Mouse (Mus musculus): ENCODE data around the gene Glce.

The Glce gene

DNA sequence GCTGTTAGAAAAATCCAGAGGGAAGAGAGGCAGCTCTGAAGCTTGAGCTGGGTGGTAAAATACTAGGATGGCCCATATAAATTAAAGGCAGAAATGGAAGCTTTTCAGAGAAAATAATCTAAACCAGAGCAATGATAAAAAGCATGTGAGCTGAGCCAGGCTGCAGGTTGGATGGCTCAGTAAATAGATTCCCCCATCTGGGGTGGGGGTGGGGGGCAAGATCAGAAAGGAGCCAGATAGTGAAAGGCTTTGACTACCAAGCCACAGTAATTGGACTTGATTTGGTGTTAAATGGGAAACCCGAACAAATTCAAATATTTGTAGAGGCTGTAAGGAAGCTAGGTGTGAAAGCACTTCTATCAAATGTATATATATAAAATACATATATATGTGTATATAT lies 1.8 kb upstream of the Glce start:
- in situ Hi-C loops (cut with MboI; ENCODE audit: low sequenced_read_pairs), result no loop called here

GRCm38 (mm10) chr9:62123496-62123895 lies 1.0 kb upstream of the Glce start:
- in situ Hi-C loops (cut with MboI; ENCODE audit: low sequenced_read_pairs), result no loop called here

DNA sequence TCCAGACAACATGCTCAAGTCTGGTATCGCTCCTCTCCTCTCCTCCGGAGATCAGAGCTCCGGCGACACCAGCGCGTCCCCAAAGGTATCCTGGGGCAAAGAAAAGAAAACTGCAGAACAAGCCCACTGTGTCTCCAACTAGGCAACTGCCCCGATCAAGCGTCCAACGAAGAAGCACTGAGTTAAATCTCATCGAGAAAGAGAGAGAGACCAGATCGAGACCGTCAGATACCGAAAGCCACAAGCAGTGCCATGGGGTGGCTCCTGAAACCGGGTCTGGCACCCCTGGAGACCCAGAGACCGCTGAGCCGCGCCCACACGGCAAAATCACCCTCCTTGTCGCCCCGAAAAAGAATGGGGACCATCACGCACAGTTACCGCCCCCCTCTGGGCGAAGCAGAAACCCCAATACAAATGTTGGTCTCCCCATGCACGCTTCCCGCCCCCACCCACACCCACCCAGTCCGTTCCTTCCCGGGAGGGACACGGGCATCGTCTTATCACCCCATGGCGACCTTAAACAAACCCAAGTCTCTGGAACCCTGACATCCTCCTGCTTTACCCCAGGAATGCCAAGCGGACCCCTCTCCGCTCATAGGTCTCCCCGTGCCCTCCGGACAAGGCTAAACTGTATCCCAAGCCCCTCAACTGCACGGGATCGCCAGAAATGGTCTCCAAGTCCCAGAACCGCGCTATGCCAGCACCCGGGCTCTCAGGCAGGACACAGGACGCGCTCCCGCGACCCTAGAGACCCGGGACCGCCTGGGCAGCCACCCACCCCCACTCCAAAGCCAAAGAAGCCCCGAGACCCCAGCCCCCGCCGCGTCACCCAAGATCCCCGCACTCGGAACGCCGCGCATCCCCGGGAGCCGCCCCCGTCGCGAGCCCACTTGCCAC lies 656 bp downstream of the Glce start:
- in situ Hi-C loops (cut with MboI; ENCODE audit: low sequenced_read_pairs), result no loop called here

DNA sequence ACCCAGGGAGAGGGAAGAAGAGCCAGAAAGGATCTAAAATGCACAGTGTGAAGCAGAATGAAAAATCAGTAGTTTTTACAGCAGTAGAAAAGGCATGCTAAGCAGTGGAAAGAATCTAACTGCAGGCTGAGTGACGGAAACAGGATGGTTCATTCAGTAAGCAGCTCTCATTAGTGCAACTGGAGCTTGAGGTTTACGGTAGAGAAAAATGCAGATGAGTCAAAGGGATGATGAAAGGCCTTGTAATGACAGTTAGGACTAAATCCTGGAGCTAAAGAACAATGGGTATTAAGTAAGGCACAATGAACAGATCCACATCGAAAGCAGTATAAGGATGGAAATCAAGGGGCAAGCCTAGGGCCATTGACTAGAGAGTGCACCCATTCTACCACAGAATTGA lies 3.7 kb downstream of the Glce start:
- in situ Hi-C loops (cut with MboI; ENCODE audit: low sequenced_read_pairs), result no loop called here

GRCm38 (mm10) chr9:62115826-62116225 lies 6.6 kb downstream of the Glce start:
- in situ Hi-C loops (cut with MboI; ENCODE audit: low sequenced_read_pairs), result no loop called here

DNA sequence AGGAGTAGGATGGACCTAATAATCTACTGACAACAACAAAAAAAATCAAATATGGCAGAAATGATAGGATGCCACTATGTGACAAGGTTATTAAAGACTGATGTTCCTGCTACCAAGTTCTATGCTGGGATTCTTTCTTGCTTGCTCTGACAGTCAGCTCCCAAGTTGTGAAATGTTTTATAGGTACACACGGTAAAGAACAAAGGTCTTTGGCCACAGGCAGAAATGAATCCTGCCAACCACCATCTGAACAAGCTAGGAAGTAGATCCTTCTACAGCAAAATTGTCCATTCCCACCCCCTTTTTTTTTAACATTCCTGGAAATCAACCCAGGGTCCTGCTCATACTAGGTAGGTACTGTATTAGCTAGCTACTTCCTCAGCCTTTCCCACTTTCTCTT lies 25.9 kb downstream of the Glce start:
- in situ Hi-C loops (cut with MboI; ENCODE audit: low sequenced_read_pairs), result no loop called here

DNA sequence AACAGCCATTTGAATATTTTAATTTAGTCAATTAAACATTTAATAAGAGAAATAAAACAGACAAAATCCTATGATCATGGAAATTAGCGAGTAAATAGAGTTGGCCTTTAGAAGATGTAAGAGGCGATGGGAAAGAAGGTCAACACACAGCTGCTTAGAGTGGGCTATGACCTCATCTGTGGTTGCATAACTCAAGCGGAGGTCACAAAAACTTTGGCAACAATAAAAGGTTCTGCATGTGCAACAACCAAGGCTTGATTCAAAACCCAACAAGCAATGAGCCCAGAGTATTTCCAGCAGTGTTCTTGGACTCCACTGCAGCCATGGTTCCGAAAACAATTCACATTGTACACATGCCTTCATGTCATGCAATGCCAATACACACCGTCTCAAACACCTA lies 30.9 kb downstream of the Glce start:
- in situ Hi-C loops (cut with MboI; ENCODE audit: low sequenced_read_pairs), result no loop called here

DNA sequence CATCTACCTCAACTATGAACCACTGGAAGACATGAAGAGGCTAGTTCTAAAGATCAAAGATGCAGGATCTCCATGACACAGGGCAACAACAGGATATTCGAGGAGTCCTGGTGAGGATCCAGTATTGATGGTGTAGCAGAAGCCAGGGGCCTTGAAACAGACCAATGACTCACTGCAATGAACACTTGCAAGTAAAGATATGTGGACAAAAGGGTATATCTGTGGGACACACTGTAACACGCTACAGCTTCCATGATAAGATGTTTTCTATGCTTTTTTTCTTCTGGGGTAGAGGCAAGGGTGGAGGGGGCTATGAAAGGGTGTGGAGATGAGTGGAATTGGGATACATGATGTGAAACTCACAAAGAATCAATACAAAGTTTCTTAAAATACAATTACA lies 36.9 kb downstream of the Glce start:
- in situ Hi-C loops (cut with MboI; ENCODE audit: low sequenced_read_pairs), result no loop called here

DNA sequence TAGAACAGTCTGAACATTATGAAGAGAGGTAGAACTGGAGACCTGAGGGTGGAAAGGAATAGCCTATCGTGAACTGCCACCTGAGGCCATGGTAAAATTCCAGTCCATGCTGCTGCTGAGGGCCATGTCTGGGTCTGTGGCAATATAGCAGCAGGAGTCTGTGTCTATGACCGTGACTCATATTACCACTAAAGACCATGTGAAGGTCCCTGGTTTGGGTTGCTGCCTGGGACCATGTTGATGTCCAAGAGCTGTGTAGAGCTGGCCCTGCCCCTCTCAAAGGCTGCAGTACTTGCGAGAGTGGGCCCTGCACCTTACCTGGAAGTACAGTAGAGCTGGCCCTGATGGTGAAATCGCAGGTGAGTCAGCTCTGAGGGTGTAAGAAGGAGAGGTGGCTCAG lies 37.6 kb downstream of the Glce start:
- in situ Hi-C loops (cut with MboI; ENCODE audit: low sequenced_read_pairs), result no loop called here

DNA sequence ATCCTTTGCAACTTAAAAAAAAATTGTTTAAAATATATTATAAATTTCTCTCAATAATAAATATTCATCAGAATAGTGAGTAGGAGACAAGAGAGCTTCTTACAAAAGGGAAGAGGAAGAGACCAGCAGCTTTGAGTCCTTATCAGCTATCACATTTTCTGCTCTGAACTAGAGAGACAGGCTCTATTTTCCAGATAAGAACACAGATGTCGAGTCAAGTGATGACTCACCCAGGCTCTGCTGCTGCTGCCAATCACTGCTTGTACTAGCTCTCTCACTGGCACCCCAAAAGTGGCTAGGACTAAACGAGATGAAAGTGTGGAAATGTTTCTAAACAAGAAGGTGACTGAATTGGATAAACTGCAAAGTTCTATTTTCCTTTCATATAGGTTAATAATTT lies 39.5 kb downstream of the Glce start:
- in situ Hi-C loops (cut with MboI; ENCODE audit: low sequenced_read_pairs), result no loop called here

- in situ Hi-C loops (cut with MboI; ENCODE audit: low sequenced_read_pairs), result no loop called here
Observed at GRCm38 (mm10) chr9:62081542-62081941, 40.9 kb downstream of the Glce start.

DNA sequence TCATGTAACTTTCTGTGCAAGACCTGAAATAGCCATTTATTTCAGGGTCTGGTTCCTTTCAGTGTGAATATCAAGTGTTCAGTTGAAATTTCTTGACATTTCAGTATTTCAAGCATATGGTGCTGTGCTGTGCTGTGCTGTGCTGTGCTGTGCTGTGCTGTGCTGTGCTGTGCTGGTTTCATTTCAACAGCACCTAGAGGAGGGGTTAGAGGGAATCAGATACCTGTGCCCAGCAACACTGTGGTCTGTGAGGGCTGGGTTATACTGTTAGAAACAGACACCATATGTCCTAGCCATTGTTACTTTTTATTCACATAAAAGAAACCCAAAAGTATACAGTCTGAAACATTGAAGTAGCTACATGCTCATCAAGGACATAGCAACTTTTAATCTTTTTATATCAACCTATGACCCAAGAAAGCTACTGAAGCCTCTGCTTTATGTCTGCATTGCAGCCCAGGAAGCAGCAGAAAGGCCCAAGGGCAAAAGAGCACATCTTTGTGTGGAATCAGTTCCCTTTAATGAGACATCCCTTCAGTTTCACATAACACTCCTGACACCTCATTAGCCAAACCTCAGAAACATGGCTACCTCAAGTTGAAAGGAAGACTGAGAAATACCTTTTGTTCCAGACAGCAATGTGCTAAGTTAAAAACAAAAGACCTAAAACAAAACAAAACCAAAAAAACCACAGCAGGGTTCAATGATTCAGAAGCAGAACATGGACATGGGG lies 42.3 kb downstream of the Glce start:
- in situ Hi-C loops (cut with MboI; ENCODE audit: low sequenced_read_pairs), result no loop called here

DNA sequence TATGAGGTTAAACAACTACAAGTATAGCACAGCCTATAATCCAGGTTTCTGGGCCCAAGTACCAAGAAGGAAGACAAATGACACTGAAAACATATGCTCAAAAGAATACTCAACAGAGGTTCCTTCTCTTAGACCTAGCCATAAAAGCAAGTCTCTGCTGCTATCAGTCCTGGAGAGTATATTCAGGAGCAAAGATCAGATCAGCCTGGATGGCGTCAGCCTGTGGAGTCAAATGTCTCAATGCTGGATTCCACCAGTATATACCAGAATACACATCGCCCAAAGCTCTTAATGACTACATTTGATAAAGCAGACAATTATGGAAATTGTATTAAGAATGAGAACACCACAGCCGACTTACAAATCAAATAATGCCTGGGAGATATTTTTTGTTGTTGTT lies 60.2 kb downstream of the Glce start:
- in situ Hi-C loops (cut with MboI; ENCODE audit: low sequenced_read_pairs), result no loop called here

- in situ Hi-C loops (cut with MboI; ENCODE audit: low sequenced_read_pairs), result no loop called here
Observed at GRCm38 (mm10) chr9:62060431-62060830, 62.0 kb downstream of the Glce start.

- in situ Hi-C loops (cut with MboI; ENCODE audit: low sequenced_read_pairs), result no loop called here
Observed at GRCm38 (mm10) chr9:62059941-62060340, 62.5 kb downstream of the Glce start.

- in situ Hi-C loops (cut with MboI; ENCODE audit: low sequenced_read_pairs), result no loop called here
Observed at GRCm38 (mm10) chr9:62057881-62058506, 64.5 kb downstream of the Glce start.

DNA sequence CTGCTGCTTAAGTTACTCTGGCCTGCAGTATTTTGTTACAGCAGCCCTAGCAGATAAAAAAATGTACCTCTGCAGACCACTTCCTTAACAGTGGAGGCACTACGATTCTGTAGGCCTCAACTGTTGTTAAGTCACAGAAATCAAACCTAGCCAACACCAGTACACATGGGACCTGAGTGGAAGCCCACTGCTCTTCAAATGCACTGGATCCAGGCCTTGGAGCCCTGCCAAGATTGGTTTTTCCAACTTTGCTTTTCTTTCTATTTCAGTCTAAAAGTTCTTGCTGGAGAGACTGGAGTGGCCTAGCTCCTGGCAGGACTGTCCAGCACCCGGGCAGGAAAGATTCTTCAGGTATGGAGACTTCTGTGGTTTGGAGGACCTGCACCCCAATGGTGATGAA lies 66.2 kb downstream of the Glce start:
- in situ Hi-C loops (cut with MboI; ENCODE audit: low sequenced_read_pairs), result no loop called here

GRCm38 (mm10) chr9:62050801-62051200 lies 71.7 kb downstream of the Glce start:
- in situ Hi-C loops (cut with MboI; ENCODE audit: low sequenced_read_pairs), result no loop called here

DNA sequence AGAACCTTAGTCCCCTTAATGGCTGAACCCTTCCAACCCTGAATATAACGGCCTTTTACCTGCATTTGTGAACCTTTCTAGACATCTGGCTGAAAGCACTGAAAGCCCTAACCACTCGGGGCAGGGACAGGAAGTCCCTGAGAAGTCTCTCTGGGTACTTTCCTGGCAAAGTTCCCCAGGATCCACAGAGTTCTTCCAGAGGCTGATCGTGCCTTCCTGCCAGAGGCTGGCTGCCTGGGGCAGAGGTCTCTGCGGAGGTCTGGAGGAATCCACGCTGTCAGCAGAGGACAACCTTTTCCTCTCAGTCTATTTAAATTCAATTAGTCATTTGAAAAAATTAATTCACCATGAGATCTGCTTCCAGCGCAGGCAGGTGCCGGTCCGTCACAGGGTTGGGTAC lies 73.3 kb downstream of the Glce start:
- in situ Hi-C loops (cut with MboI; ENCODE audit: low sequenced_read_pairs), result no loop called here

DNA sequence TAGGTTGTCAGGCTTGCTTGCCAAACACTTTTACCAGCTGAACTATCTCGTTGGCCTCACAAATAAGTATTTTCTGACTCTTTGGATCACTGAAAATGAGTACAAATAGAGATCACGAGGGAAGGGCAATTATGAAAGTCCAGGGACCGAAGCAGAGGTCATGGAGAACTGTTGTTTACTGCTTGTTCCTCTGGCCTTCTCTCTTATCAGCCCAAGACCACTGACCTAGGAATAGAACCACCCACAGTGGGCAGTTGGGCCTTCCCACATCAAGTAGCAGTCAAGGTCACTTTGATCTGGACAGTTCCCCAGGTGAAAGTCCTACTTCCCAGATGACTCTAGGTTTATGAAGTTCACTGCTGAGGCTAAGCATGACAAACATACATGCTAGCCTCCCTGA lies 80.3 kb downstream of the Glce start:
- in situ Hi-C loops (cut with MboI; ENCODE audit: low sequenced_read_pairs), result loop anchor here (5.0 kb wide), 1 partner anchor 200 kb away; no protein-coding TSS in a partner anchor

DNA sequence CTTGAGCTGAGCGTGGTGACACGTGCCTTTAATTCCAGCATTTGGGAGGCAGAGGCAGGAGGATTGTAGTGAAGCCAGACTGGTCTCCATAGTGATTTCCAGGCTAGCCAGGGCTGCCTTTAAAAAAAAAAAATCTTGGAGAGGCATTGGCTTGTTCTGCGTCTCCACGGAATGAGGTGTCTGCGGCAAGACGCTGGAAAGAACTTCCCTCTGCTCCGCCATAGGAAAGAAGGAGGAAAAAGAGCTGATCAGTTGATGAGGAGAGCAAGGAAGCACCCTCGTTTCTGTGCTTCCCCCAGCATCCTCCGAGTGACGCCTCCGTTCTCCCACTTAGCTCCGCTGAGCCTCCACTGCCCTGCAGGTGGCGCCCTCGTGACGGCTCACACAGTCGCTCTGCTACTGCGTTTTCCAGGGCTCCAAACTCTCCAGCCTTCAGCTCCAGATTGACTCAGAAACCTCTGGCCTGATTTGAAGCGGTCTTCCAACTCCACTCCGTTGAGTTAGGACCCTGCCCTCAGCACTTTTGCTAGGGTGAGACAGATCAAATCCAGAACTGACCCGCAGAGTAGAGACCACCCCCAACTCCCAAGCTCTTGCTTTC lies 82.3 kb downstream of the Glce start:
- in situ Hi-C loops (cut with MboI; ENCODE audit: low sequenced_read_pairs), result loop anchor here (5.0 kb wide), 1 partner anchor 202 kb away; no protein-coding TSS in a partner anchor
